Mouse (Mus musculus) ES-E14 (cell line): ENCODE data around the gene Tnfrsf1a.

Source experiments
- CHD2 ChIP-seq: IDR thresholded peaks from 2 replicates; pipeline ENCODE4 v1.6.1; 2014; ENCODE audit warnings: mild to moderate bottlenecking, low read depth, low read length, inconsistent platforms
- HCFC1 ChIP-seq: IDR thresholded peaks from 2 replicates; pipeline ENCODE4 v1.6.1; 2012; ENCODE audit warnings: low read length, inconsistent platforms, borderline replicate concordance; ENCODE audit not compliant: insufficient read depth
- MAFK ChIP-seq: IDR thresholded peaks from 2 replicates; pipeline ENCODE4 v1.6.1; 2014; ENCODE audit warnings: mild to moderate bottlenecking, low read depth, low read length, inconsistent platforms; ENCODE audit not compliant: insufficient read depth
- ZC3H11A ChIP-seq: IDR thresholded peaks from 2 replicates; pipeline ENCODE4 v1.6.1; 2012; ENCODE audit warnings: low read depth, mild to moderate bottlenecking, inconsistent platforms, low read length, borderline replicate concordance
- ZNF384 ChIP-seq: IDR thresholded peaks from 2 replicates; pipeline ENCODE4 v1.6.1; 2012; ENCODE audit warnings: low read depth, low read length, inconsistent platforms

DNA sequence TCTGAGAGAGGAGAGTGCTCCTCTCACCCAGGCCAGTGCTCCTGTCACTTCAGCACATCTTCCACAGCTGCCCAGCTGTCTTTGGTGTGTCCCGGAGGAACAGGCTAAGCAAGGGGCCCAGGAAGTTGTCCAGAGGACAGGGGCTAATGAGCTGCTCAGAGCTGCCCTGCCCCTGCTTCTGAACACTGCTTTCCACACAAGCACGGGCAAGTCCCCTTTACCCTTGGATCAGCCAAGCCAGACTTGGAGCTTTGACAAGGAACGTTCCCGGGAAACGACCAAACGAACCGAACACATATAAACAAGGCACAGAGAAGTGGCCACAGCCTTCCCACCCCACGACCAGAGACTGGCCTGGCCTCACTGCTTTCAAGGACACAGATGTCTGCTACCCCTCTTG lies 5.1 kb upstream of the Tnfrsf1a start:
- no peak for TF ChIP-seq HCFC1
- TF ChIP-seq ZNF384: no peak
- TF ChIP-seq CHD2: no peak
- no peak for TF ChIP-seq ZC3H11A
- TF ChIP-seq MAFK: no peak
